Comparison of ENCODE assay signal across 8 mouse cellular contexts in genomic region chr11:30024261-30025071, GRCm38 (mm10). TPM values are rescaled to one million over a fixed set of nuclear protein-coding genes. Genes with fewer than 3 reads are reported as not detected.
DNase-seq lines count a peak whose midpoint lies in the region; ATAC-seq lines count a peak whose summit lies in the region.

No protein-coding gene starts in this region.

- no peaks in the 10 kb centered on the region for H3K79me2 ChIP-seq in macrophage (ENCODE audit: inconsistent target)

- intact Hi-C loops in gastrocnemius, postnatal 14 days (cut with DNase I; ENCODE audit: low total_unique reads) = no loop called here
- intact Hi-C loops in left cerebral cortex, postnatal 14 days (cut with DNase I) = loop anchor here (5.0 to 10.0 kb wide), 3 partner anchors 78 to 477 kb away; partner anchors contain the start of genes Clhc1, Rps27a and Rtn4

- peak overlapping the region; percentile 54 for H3K4me3 ChIP-seq in macrophage (ENCODE audit: inconsistent target)

- 4% methylated on average over 57 of the region's 57 CpGs for WGBS in macrophage (ENCODE audit: missing documents)

- H3K36me3 ChIP-seq in macrophage (ENCODE audit: inconsistent target) = no peaks in the 10 kb centered on the region

- no peak for ATAC-seq in CD4-positive, CD25-positive, alpha-beta regulatory T cell, adult 4 months
- peak; percentile 17; the same call in 1 of the 2 replicates for ATAC-seq in common myeloid progenitor, adult 5-6 weeks (replicated peaks; ENCODE audit: low read depth, poor library complexity, severe bottlenecking)

- no peak overlapping the region for H3K27ac ChIP-seq in macrophage

- DNase-seq in CD4-positive, CD25-positive, alpha-beta regulatory T cell, adult 2 months (ENCODE audit: low read depth, low spot score) = peak; percentile 17
- peak; percentile 18 for DNase-seq in gastrocnemius, postnatal 14 days
- peak; percentile 7 for DNase-seq in induced T-regulatory cell, adult 2 months (ENCODE audit: low read depth)
- peak; percentile 25 to 51 for DNase-seq in left cerebral cortex, postnatal 14 days (ENCODE audit: low spot score in 2 of 2)
- DNase-seq in right cerebral cortex, postnatal 25 days = peak; percentile 68

RNA-seq across cellular contexts. Expression of gene Eml6, which starts 1.4 kb away (rescaled TPM):
- polyA plus RNA-seq in CD4-positive, CD25-positive, alpha-beta regulatory T cell, adult 4 months (2017; shearing (Covaris generic)) = 1 to 10 TPM in 1 of 2 experiments, under 1 TPM in 1; 0.36 to 1.2 TPM
- 1.5 and 2.5 TPM in 2 replicates for total RNA-seq in common myeloid progenitor, adult 5-6 weeks (2017)
- 1 to 10 TPM in 1 of 2 experiments, under 1 TPM in 1; 0.78 to 1.1 TPM for total RNA-seq in gastrocnemius, postnatal 14 days (2021)
- 10 to 100 TPM; 26.2 to 32.4 TPM for total RNA-seq in left cerebral cortex, postnatal 14 days (2021)
- 10 to 100 TPM in 4 of 26 experiments, 1 to 10 TPM in 22; 2.0 to 14.0 (median 8.1) TPM for total RNA-seq in macrophage (2018; cell fraction: chromatin; rRNA removed)
- total RNA-seq in macrophage (2018; cell fraction: cytosol; rRNA removed) = 1 to 10 TPM in 20 of 26 experiments, under 1 TPM in 6; 0.72 to 1.8 (median 1.2) TPM
- 1 to 10 TPM; 2.0 to 5.9 (median 4.0) TPM for total RNA-seq in macrophage (2018; cell fraction: nucleus; rRNA removed)
- polyA plus RNA-seq in macrophage (2018) = 0.58 to 1.0 TPM (median 0.87 TPM) in 3 replicates

Comparison
In these comparisons a context has a peak if more than half of its experiments do, and no peak if none do; other contexts are left out.
1. DNase-seq: peak in every context shown above with its lines; median percentile 68 in right cerebral cortex, postnatal 25 days; 38 in left cerebral cortex, postnatal 14 days; 18 in gastrocnemius, postnatal 14 days; 17 in CD4-positive, CD25-positive, alpha-beta regulatory T cell, adult 2 months; 7 in induced T-regulatory cell, adult 2 months.